Mouse (Mus musculus) liver, embryonic 15.5 days (tissue): Measurements from ENCODE around the gene Rap2c. TPM values are rescaled to one million over a fixed set of nuclear protein-coding genes. Genes with fewer than 3 reads are reported as not detected.

ENCODE experiments used
- ATAC-seq: fragments of 200-750 bp; cut with Nextera tagmentation; 2 replicates; pipeline ENCODE4 v1.8.0; 2017; ENCODE audit warnings: moderate number of reproducible peaks, mild to moderate bottlenecking, moderate library complexity; ENCODE audit not compliant: insufficient read depth
- H3K27ac ChIP-seq: fragments of 300-500 bp; sonication (generic); replicated peaks from 2 replicates; pipeline ENCODE4 v1.5.1; 2015; ENCODE audit warnings: mild to moderate bottlenecking, inconsistent platforms
- H3K27me3 ChIP-seq: fragments of 300-500 bp; sonication (generic); 2 replicates; pipeline ENCODE4 v1.6.1; 2015; ENCODE audit warnings: mild to moderate bottlenecking, inconsistent platforms
- H3K36me3 ChIP-seq: fragments of 300-500 bp; sonication (generic); replicated peaks from 2 replicates; pipeline ENCODE4 v1.6.1; 2015; ENCODE audit warnings: moderate library complexity, mild to moderate bottlenecking, inconsistent platforms
- H3K4me1 ChIP-seq: fragments of 300-500 bp; sonication (generic); replicated peaks from 2 replicates; pipeline ENCODE4 v1.6.1; 2015; ENCODE audit warnings: inconsistent platforms
- H3K4me2 ChIP-seq: fragments of 300-500 bp; sonication (generic); 2 replicates; pipeline ENCODE4 v1.6.1; 2015; ENCODE audit warnings: moderate library complexity, mild to moderate bottlenecking, inconsistent platforms
- H3K4me3 ChIP-seq: fragments of 300-500 bp; sonication (generic); replicated peaks from 2 replicates; pipeline ENCODE4 v1.5.1; 2015; ENCODE audit warnings: mild to moderate bottlenecking, inconsistent platforms
- H3K9ac ChIP-seq: fragments of 300-500 bp; sonication (generic); 2 replicates; pipeline ENCODE4 v1.6.1; 2015; ENCODE audit warnings: moderate library complexity, mild to moderate bottlenecking, inconsistent platforms
- H3K9me3 ChIP-seq: fragments of 300-500 bp; sonication (generic); replicated peaks from 2 replicates; pipeline ENCODE4 v1.6.1; 2016; ENCODE audit warnings: inconsistent platforms
- WGBS: fragments of 180-500 bp; shearing (Covaris S2); methylation state at CpG from one replicate; pipeline ENCODE4 v1.1.7; 2015; ENCODE audit warnings: mixed read lengths; ENCODE audit not compliant: insufficient replicate concordance; 5-methylcytosine and 5-hydroxymethylcytosine counted together
- polyA plus RNA-seq: library from polyadenylated mRNA; unstranded; fragments of >200 nt; fragmentation: Nextera tagmentation; extraction: Ambion mirVana; gene quantifications from 2 replicates; pipeline ENCODE4 v1.2.1, GENCODE M21; 2015

Rap2c gene
- polyA plus RNA-seq, 1 experiment from 2014 or later = 8.1 TPM

DNA sequence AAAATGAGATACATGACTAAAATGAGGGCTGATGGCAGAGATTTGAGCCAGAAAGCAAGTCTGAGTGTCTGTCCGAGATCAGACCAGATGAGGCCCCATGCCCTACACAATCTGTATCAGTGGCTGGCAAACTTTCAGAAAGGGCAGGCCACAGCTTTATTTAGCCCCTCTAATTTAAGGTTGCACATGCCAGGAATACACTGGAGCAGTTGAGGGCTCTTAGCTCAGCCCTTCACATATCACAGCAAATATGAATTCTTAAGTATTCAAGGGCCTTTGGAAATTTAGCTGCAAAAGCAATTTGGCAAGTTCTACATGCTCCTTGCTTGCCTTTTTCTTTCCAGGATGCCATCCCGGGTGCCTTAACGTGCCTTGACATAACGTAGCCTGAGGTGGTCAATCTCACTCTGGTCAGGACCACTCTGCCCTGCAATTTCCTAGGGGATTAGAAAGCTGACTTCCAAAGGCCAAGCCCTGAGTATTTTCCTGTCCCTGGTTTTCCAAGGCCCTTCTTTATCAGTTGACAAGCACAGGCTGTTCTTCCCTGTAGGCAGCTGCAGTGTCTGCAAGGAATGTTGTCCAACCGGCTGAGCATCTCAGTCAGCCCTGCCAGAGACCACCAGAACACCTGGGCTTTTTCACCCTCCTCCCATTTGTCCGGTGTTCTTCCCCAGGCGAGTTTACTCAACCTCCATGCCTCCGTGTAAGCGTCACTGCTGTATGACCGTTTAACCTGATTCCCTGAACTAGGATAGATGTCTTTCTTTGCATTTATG, 49.5 kb downstream of the Rap2c start:
- WGBS = 64% methylated on average over 10 of the region's 10 CpGs
- Histone ChIP-seq H3K9me3 (no peaks in the 10 kb centered on the region), H3K27ac (no peak overlapping the region), H3K27me3 (no peaks in the 10 kb centered on the region), H3K4me2 (no peak overlapping the region), H3K4me1 (no peaks in the 10 kb centered on the region), H3K9ac (no peak overlapping the region), H3K4me3 (no peak overlapping the region), H3K36me3 (no peaks in the 10 kb centered on the region)
- ATAC-seq = no peak

- H3K4me1 ChIP-seq = no peaks in the 10 kb centered on the region
- H3K9ac ChIP-seq = no peak overlapping the region
- WGBS = 39% methylated on average over 3 of the region's 3 CpGs
- ATAC-seq = no peak
- no peak overlapping the region for H3K4me2 ChIP-seq
- no peaks in the 10 kb centered on the region for H3K36me3 ChIP-seq
- no peak overlapping the region for H3K4me3 ChIP-seq
- no peaks in the 10 kb centered on the region for H3K9me3 ChIP-seq
- no peak overlapping the region for H3K27ac ChIP-seq
- no peaks in the 10 kb centered on the region for H3K27me3 ChIP-seq
Measured at GRCm38 (mm10) chrX:50965157-50965556, 52.7 kb downstream of the Rap2c start.

DNA sequence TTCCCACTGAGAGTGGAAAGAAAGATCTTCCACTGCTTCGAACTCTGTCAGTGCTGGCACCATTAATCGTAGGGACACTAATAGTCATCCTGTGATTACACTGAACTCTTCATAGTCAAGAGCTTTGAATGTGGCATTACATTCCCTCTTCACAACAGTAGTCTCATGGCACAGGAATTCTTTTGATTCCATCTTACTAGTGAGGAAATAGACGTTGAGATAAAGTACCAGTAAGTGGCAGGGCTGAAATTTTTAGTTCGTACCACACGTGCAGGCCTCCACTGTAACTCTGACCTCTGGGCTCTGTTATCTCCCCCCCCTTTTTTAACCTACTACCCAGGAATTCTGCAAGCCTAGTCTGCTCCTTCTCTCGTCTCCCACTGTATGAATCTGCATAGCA, 54.9 kb downstream of the Rap2c start:
- H3K36me3 ChIP-seq = no peaks in the 10 kb centered on the region
- H3K4me3 ChIP-seq = no peak overlapping the region
- H3K4me1 ChIP-seq = no peaks in the 10 kb centered on the region
- no peak overlapping the region for H3K27ac ChIP-seq
- H3K9me3 ChIP-seq = no peaks in the 10 kb centered on the region
- no peak for ATAC-seq
- no peaks in the 10 kb centered on the region for H3K27me3 ChIP-seq
- H3K4me2 ChIP-seq = no peak overlapping the region
- H3K9ac ChIP-seq = no peak overlapping the region
- 44% methylated on average over 6 of the region's 6 CpGs for WGBS

Other genes with a start within 250 kb of the Rap2c start
- gene Stk26, start 177.0 kb downstream of the Rap2c start, polyA plus RNA-seq = 3.2 and 4.0 TPM in 2 replicates
- gene Frmd7, start 75.3 kb downstream of the Rap2c start, polyA plus RNA-seq = not detected in 2 replicates
- 5.4 and 5.7 TPM in 2 replicates for gene Mbnl3, start 188.5 kb upstream of the Rap2c start, polyA plus RNA-seq